Mouse (Mus musculus) limb, embryonic 10.5 days (tissue): ENCODE results near the gene Txlna. TPM values are rescaled to one million over a fixed set of nuclear protein-coding genes. Genes with fewer than 3 reads are reported as not detected.

Experiments used
- DNase-seq: peaks from one replicate; pipeline ENCODE4 v3.0.0-alpha.2; 2017; ENCODE audit warnings: low spot score
- H3K27ac ChIP-seq: fragments of 300-500 bp; sonication (generic); 2 replicates; pipeline ENCODE4 v1.5.1; 2016; ENCODE audit warnings: mild to moderate bottlenecking
- H3K27me3 ChIP-seq: fragments of 300-500 bp; sonication (generic); 2 replicates; pipeline ENCODE4 v1.6.1; 2016; ENCODE audit warnings: low read depth, mild to moderate bottlenecking; ENCODE audit not compliant: poor library complexity, severe bottlenecking
- H3K36me3 ChIP-seq: fragments of 300-500 bp; sonication (generic); 2 replicates; pipeline ENCODE4 v1.6.1; 2016; ENCODE audit warnings: mild to moderate bottlenecking, moderate library complexity
- H3K4me1 ChIP-seq: fragments of 300-500 bp; sonication (generic); 2 replicates; pipeline ENCODE4 v1.6.1; 2016
- H3K4me3 ChIP-seq: fragments of 300-500 bp; sonication (generic); 2 replicates; pipeline ENCODE4 v1.5.1; 2016; ENCODE audit warnings: mild to moderate bottlenecking, moderate library complexity
- H3K9me3 ChIP-seq: fragments of 300-500 bp; sonication (generic); replicated peaks from 2 replicates; pipeline ENCODE4 v1.6.1; 2016; ENCODE audit warnings: mild to moderate bottlenecking
- WGBS: fragments of 180-500 bp; shearing (Covaris S2); methylation state at CpG from one replicate; pipeline ENCODE4 v1.1.7; 2016; 5-methylcytosine and 5-hydroxymethylcytosine counted together
- polyA plus RNA-seq: library from polyadenylated mRNA; unstranded; fragments of >200 nt; fragmentation: Nextera tagmentation; extraction: Ambion mirVana; gene quantifications from 2 replicates; pipeline ENCODE4 v1.2.1, GENCODE M21; 2016

The Txlna gene
- polyA plus RNA-seq, 1 experiment from 2014 or later = 122 TPM

GRCm38 (mm10) chr4:129622120-129622802, 18.6 kb downstream of the Txlna start:
- Histone ChIP-seq H3K27ac (peak overlapping the region; percentile 81), H3K4me1 (peaks cover 58% of the 10 kb centered on the region)
- WGBS = 79% methylated on average over 11 of the region's 11 CpGs

DNA sequence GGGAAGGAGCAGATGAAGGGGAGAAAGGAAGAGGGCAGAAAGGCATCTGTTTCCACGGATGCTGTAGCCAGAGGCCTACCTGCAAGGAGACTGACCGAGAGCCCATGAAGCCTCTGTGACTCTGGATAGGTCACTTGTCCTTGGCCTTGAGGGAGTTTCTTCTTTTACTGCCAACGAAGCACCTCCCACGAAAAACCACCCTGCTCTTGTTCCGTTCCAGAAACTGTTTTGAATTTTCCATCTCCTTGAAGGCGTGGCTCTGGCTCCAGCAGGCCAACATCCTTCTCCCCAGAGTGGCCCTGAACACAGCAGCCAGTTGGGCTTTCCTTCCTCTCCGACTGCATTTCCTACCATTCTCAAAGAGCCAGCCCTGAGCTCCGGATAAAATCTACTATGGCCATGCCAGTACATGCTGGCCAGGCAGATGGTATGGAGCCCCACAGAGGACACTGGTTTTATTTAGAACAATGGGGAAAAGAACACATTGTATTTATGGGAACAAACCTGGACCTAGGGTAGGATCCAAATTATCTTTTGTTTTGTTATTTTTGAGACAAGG, 19.5 kb downstream of the Txlna start:
- no peak for DNase-seq
- H3K4me3 ChIP-seq = no peak overlapping the region
- H3K27ac ChIP-seq = no peak overlapping the region
- H3K36me3 ChIP-seq = peaks cover 27% of the 10 kb centered on the region
- H3K27me3 ChIP-seq = no peaks in the 10 kb centered on the region
- H3K9me3 ChIP-seq = no peaks in the 10 kb centered on the region
- peaks cover 58% of the 10 kb centered on the region for H3K4me1 ChIP-seq
- 86% methylated on average over 8 of the region's 8 CpGs for WGBS

More at GRCm38 (mm10) chr4:129622120-129622802, 18.6 kb downstream of the Txlna start:
- peak overlapping the region; percentile 62; the same call in 1 of the 2 replicates for H3K4me3 ChIP-seq
- DNase-seq = no peak
- H3K36me3 ChIP-seq = peaks cover 27% of the 10 kb centered on the region
- no peaks in the 10 kb centered on the region for H3K9me3 ChIP-seq
- no peaks in the 10 kb centered on the region for H3K27me3 ChIP-seq

DNA sequence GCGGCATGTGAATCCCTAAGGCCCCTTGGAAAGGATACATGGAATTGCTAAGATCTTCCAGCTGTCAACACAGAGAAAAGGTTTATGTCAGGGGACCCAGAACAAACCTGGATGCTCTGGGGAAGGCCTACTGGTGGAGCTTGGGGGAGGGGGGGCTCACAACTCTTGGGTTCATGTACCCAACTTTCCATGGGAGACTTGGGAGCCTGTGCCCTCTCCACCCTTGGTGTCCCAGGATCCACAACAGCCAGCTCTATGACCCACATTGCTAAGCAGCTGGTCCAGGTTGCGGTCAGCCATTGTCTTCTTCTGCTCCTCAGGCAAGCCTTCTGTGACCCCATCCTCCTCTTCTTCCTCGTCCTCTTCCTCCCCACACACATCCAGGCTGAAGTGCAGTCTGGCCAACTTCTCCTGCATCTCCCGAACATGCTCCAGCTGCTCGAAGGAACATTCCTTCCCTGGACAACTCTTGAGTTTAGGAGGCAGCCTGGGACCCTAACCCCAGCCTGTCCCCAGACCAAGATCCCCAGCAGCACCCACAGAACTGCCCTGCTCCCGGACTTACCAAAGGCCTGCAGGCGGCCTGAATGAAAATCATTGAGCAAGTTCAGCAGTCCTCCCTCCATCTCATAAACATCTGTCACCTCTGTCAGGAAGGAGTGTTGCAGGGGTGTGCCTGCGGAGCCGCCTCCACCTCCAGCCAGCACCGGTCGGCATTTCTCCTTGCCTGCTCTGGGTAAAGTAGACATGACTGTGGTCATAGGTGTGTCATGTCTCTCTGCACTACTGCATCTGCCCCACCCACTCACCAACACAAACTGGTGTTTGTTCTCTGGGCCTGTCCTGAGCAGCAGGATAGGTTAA, 20.2 kb downstream of the Txlna start:
- no peak overlapping the region for H3K4me3 ChIP-seq
- H3K27me3 ChIP-seq = no peaks in the 10 kb centered on the region
- 0 out of 2 replicates have a peak overlapping the region, but pooled peaks have one; percentile 14 for H3K27ac ChIP-seq
- H3K36me3 ChIP-seq = peaks cover 28% of the 10 kb centered on the region
- WGBS = 86% methylated on average over 11 of the region's 11 CpGs
- H3K4me1 ChIP-seq = peaks cover 52% of the 10 kb centered on the region
- DNase-seq = no peak
- H3K9me3 ChIP-seq = no peaks in the 10 kb centered on the region

GRCm38 (mm10) chr4:129618786-129619691, 21.8 kb downstream of the Txlna start, which contains the start of gene Iqcc:
Gene Iqcc, minus strand, starts transcription at chr4:129619099.
- peak within 1 kb of the TSS; percentile 90 for H3K27ac ChIP-seq
- peak within 1 kb of the TSS; percentile 73 for H3K4me3 ChIP-seq
- H3K9me3 ChIP-seq = no peaks in the 10 kb centered on the region
- peak; percentile 92 for DNase-seq
- H3K36me3 ChIP-seq = peaks cover 30% of the 10 kb centered on the region
- 6% methylated on average over 44 of the region's 44 CpGs for WGBS
- peaks cover 36% of the 10 kb centered on the region for H3K4me1 ChIP-seq
- no peaks in the 10 kb centered on the region for H3K27me3 ChIP-seq

DNA sequence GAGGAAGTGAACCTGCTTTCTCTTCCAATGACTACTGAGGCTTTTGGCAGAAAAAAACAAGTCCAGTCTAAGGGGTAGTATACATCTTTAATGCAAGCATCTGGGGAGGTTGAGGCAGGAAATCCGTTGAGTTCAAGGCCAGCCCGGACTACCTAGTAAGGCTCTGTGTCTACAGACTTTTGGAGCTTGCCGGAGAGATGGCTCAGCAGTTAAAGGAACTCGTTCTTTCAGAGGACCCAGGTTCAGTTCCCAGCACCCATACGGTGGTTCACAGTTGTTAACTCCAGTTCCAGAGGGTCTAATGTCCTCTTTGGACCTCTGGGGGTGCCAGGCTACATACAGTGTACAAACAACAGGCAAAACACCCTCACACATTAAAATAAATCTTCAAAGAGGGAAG, 22.8 kb downstream of the Txlna start:
- Histone ChIP-seq H3K4me1 (peaks cover 26% of the 10 kb centered on the region), H3K27ac (peak overlapping the region; percentile 90; the same call in 1 of the 2 replicates), H3K4me3 (peak overlapping the region; percentile 73), H3K9me3 (no peaks in the 10 kb centered on the region), H3K27me3 (no peaks in the 10 kb centered on the region), H3K36me3 (peaks cover 30% of the 10 kb centered on the region)
- 94% methylated on average over 5 of the region's 5 CpGs for WGBS
- no peak for DNase-seq

GRCm38 (mm10) chr4:129617121-129617641, 23.7 kb downstream of the Txlna start:
- Histone ChIP-seq H3K4me3 (no peak overlapping the region), H3K9me3 (no peaks in the 10 kb centered on the region), H3K36me3 (peaks cover 30% of the 10 kb centered on the region), H3K4me1 (peaks cover 18% of the 10 kb centered on the region), H3K27me3 (no peaks in the 10 kb centered on the region), H3K27ac (no peak overlapping the region)
- DNase-seq = no peak
- WGBS = 95% methylated on average over 7 of the region's 7 CpGs

DNA sequence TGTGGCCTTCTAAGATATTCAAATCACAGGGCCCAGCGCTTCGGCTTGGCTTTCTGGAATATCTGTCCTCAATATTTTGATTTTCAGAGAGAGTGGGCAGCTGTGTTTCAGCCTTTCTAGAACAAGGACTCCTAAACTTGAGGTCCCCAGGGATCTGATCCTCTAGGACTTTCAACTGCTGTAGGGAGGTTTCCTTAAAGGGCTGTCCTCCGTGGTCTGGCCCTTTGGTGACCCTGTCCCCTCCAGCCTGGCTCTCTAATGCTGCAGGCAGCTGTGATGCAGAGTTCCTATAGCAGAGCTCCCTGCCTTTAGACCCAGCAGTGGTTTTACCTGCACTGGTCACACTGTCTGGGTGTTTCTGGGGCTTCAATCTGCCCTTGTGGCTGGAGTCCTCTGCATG, 24.2 kb downstream of the Txlna start:
- H3K4me3 ChIP-seq = no peak overlapping the region
- H3K27me3 ChIP-seq = no peaks in the 10 kb centered on the region
- peaks cover 18% of the 10 kb centered on the region for H3K4me1 ChIP-seq
- no peak overlapping the region for H3K27ac ChIP-seq
- H3K9me3 ChIP-seq = no peaks in the 10 kb centered on the region
- peaks cover 30% of the 10 kb centered on the region for H3K36me3 ChIP-seq
- no peak for DNase-seq
- WGBS = 90% methylated on average over 3 of the region's 3 CpGs

- peaks cover 27% of the 10 kb centered on the region for H3K36me3 ChIP-seq
- no peak overlapping the region for H3K27ac ChIP-seq
- H3K4me1 ChIP-seq = peaks cover 15% of the 10 kb centered on the region
- H3K4me3 ChIP-seq = no peak overlapping the region
- 93% methylated on average over 9 of the region's 9 CpGs for WGBS
- H3K9me3 ChIP-seq = no peaks in the 10 kb centered on the region
- DNase-seq = no peak
- no peaks in the 10 kb centered on the region for H3K27me3 ChIP-seq
Measured at GRCm38 (mm10) chr4:129615801-129616290, 25.0 kb downstream of the Txlna start.

DNA sequence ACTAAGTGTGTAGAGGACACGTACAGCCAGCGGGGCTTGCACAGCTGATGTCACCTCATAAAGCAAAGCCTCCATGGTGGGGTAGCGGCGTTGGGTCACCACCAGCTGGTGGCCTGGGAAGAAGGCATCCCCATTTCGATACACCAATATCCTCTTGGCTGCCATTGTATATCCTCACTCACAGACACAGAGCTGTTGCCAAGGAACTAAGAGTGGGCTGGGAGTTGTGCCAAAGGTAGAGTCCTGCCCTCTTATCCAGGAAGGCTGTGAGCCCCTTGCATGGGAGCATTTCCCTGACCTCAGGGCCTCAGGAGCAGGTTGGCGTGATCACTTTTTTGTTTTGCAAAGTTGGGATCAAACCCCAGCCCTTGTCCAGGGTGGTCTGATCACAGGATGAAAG, 26.8 kb downstream of the Txlna start, which contains the start of gene Dcdc2b:
TSS of gene Dcdc2b (minus strand) at position 165 of the 400 bp plus-strand sequence.
- Histone ChIP-seq H3K4me3 (no peak within 1 kb of the TSS), H3K36me3 (peaks cover 36% of the 10 kb centered on the region), H3K4me1 (peaks cover 12% of the 10 kb centered on the region), H3K9me3 (no peaks in the 10 kb centered on the region), H3K27me3 (no peaks in the 10 kb centered on the region), H3K27ac (no peak within 1 kb of the TSS)
- no peak for DNase-seq
- 88% methylated on average over 6 of the region's 6 CpGs for WGBS

DNA sequence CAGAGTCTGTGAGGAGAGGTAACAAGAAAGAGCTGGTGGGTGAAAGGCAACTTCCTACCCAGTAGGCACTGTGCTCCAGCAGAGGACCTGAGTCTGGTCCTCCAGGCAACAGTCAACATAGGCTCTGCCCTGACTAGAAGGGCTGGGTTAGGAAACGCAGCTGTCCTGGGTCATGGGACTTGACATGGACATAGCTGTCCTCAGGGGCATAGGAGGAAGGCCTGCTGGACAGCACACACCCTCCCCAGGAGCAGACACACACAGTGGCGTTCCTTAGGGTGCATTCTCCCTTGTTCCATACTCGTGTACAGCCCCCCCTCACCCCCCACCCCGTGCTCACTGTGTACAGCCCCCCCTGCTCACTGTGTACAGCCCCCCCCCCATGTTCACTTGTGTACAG, 30.4 kb downstream of the Txlna start:
- Histone ChIP-seq H3K4me1 (peaks cover 7% of the 10 kb centered on the region), H3K27me3 (no peaks in the 10 kb centered on the region), H3K27ac (no peak overlapping the region), H3K36me3 (peaks cover 48% of the 10 kb centered on the region), H3K4me3 (no peak overlapping the region), H3K9me3 (no peaks in the 10 kb centered on the region)
- WGBS = 80% methylated on average over 4 of the region's 4 CpGs
- DNase-seq = no peak

DNA sequence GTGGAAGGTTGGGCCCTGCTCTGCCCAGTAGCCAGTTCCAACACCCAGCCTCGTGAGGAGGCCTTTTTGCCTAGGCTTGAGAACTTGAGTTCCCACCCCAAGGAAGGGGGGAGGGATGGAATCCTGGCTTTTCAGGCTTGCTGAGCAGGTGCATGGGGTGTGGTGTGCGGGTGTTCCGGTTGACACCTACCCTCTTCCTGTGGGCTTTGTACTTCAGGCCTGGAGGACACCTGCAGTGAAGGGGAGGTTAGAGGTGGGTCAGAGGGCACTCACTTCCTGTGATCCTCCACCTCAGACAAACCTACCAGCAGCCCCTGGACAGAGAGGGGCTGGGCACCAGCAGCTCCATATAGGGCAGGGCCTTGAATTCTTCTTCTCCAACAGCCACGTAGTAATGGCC, 30.8 kb downstream of the Txlna start:
- DNase-seq = no peak
- Histone ChIP-seq H3K4me3 (no peak overlapping the region), H3K4me1 (peaks cover 7% of the 10 kb centered on the region), H3K27ac (no peak overlapping the region), H3K9me3 (no peaks in the 10 kb centered on the region), H3K27me3 (no peaks in the 10 kb centered on the region), H3K36me3 (peaks cover 52% of the 10 kb centered on the region)
- 72% methylated on average over 4 of the region's 4 CpGs for WGBS
